Mouse (Mus musculus) cerebellum, postnatal 10 days (tissue): ENCODE results near the gene Ube2q1.
A peak's percentile ranks its signal among the peaks of the same experiment; 100 is the strongest.

Experiments
- DNase-seq, 2 experiments: peaks; one replicate each; pipeline ENCODE4 v3.0.0; 2021; ENCODE audit warnings: mixed read lengths in 2 of 2

Gene Ube2q1

DNA sequence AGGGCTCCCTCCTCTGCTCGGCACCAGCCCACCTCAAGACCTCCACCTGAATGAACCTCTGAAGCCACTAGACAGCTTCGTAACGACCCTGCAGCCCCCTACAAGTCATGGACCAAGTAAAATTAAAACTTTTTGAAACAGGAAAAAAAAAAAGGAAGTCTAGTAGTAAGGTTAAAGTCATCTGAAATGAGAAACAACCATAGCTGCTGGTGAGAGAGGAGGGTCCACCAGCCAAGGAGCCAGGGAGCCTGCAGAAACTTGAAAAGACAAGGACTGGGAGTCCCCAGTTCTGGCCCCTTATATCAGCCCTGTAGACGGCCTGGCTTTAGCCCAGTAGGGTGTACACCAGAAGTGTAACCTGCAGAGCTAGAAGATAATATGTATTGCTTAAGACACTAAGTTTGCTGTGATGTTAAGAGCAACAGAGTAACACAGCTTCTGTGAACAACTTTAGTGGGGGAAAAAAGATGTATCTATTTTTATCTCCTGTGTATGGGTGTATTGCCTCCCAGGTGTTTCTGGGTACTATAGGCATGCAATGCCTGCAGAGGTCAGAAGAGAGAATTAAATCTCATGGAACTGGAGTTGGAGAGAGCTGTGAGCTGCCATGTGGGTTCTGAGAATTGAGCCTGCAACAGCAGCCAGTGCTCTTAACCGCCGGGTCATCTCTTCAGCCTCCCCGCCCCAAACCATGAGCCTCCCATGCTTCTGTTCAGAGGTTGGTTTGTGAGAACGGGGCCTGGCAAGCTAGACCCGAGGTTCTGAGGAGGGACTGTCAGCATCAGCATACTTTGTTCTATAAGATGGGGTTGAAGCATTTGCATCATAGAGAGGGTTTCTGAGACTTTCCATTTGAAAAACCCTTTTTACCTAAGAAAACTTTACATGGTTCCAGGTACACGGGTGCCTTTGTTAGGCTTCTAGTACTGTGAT, 48.4 kb downstream of the Ube2q1 start:
- no peak for DNase-seq

DNA sequence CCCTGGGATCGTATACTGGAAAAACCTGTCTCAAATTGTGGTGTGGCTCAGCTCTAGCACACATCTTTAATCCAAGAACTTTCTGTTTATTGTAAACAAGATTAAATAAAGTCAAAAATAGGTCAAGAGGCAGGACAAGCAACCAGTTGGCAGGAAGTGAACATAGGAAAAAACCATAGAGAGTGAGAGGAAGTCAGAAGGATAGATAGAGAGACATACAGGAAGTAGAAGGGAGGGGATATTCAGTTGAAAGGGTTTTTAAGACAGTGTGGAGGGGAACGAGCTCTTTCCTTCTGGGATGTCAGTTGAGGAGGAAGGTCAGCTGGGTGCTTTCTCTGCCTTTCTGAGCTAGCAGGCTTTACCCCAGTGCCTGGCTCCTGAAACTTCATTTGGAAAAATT, 50.2 kb downstream of the Ube2q1 start:
- DNase-seq = no peak

DNA sequence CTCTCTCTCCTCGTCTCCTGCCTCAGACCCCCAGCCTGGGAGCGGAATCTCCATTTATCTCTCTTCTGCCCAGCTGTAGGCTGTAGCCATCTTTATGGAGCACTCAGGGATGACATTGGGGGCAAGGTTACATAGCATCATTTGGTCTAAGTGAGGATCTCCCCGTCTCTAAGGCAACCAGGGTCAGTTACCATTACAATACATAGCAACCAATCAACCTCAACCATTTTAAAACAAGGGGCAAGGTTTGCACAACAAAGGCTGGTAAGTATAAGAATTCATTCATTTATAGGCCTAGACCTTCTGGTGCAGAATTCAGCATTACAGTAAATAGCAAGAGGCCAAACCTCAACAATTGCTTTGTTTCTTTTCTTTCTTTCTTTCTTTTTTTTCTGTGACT, 52.9 kb downstream of the Ube2q1 start:
- DNase-seq = no peak

DNA sequence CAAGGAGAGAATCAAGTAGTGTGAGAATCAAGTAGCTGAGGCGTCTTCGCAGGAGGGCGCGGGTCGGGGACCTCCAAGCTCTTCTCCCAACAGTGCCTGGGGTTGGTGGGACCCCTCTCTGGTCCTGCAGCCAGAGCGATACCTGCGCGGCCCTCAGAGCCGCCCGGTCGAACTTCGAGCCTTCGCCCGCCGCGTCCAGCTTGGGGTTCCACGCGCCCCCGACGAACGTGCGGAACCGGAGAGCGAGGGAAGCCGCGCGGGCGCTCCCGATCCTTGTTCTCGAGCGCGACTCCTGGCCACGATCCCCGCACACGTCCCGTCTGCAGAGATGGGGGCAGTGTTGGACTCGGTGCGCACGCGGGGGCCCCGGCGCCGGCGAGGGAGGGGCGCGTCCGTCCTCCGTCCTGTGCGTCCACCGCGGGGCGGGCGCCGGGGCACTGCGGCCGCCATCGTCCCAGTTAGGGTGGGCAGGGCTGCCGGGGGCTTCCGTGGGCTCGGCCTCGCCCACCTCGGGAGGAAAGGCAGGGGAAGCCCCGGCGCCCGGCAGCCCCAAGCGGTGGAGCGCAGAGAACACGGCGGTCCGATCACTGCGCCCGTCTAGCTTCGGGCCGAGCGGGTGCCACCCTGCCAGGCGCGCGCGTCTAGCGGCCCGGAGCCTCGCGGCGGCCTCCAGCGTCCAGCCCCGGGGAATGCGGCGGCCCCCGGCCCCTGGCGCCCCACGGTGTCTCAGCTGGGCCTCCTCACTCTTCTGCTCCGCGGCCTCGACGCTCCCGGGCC, 57.6 kb downstream of the Ube2q1 start, which contains the start of gene She:
Gene She (plus strand): TSS at position 556 of the 777 bp plus-strand sequence.
- DNase-seq = peak; percentile 16 to 24
